Mouse (Mus musculus) embryo, embryonic 10.5 days (tissue): ENCODE measurements around the gene Dctpp1.
A peak's percentile ranks its signal among the peaks of the same experiment; 100 is the strongest.
"Not testable (repeated sequence)": the region's sequence is repeated elsewhere in the genome, so short reads cannot be mapped to it uniquely, and the experiment has no call there.

Experiments used
- DNase-seq: peaks from one replicate; pipeline ENCODE4 v3.0.0-alpha.2; 2015; ENCODE audit warnings: low spot score

Gene Dctpp1

DNA sequence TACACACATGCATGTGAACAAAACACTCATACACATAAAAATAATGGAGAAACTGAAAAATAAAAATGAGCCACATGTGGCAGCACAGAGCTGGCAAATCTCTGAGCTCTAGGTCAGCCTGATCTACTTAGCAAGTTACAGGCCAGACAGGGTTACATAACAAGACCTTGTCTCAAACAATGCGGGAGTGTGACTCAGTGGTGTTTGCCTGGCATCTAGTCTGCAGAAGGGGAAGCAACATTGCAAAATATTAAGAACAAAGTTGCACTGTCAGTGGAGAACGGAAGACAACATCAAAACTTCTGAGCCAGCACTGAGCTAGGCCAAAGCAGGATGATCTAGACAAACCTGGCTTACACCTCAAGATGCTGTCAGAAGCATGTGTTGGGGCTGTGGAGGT lies 9.7 kb upstream of the Dctpp1 start:
- DNase-seq: no peak

GRCm38 (mm10) chr7:127263526-127263925 lies 3.0 kb upstream of the Dctpp1 start:
- DNase-seq: no peak

DNA sequence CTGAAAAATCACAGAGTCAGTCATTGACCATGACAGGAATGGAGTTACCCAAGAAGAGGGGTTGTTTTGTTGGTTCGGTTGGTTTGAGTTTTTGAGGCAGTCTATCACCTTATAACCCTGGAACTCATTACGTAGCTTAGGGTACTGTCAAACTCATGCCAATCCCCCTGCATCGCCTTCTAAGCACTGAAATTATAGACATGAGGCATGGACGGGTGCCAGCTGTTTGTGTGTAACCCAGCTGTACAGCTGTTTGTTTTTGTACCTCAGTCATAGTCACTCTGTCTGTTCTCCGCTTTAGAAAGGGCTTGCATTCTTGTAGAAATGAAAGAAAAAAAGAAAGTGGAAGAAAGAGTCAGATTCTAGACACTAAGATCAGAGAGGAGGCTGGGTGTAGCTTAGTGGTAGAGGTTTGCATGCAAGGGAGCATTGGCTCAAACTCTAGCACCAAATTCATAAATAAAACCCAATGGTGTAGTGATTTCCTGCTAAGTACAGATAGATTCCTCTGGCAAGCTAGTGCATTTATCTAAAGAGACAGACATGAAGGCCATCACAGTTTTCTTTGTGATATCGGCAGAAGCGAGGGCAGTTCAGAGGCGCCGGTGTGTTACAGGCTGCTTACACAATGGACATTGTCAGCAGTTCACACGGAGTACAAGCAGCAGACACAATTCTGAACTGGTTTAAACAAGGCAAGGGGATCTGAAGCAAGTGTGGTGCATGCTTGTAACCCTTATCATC lies 1.9 kb upstream of the Dctpp1 start:
- no peak for DNase-seq

DNA sequence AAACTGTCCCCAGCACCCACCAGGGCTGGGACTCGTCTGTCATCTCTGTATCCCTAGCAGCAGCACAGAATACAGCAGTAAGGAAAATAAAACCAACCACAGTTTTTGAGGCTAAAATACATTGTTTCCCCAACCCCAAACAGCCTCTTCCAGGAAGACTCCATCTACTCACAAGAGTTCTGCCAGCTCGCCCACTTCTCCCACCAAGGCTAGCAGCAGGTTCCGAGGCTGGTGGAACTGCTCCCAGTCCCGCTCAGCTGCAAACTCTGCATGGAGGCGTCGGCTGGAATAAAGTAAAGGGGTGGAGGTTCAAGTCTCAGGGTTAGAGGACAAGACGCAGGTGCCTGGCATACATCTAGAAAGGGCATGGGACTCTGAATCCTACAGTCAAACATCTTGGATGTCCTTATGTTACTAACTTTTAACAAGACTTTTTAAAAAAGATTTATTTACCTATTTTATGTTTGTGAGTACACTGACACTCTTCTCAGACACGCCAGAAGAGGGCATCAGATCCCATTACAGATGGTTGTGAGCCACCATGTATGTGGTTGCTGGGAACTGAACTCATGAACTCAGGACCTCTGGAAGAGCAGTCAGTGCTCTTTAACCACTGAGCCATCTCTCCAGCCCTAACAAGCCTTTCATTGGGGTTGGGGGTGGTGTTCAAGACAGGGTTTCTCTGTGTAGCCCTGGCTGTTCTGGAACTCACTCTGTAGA lies 1.2 kb downstream of the Dctpp1 start:
- no peak for DNase-seq

DNA sequence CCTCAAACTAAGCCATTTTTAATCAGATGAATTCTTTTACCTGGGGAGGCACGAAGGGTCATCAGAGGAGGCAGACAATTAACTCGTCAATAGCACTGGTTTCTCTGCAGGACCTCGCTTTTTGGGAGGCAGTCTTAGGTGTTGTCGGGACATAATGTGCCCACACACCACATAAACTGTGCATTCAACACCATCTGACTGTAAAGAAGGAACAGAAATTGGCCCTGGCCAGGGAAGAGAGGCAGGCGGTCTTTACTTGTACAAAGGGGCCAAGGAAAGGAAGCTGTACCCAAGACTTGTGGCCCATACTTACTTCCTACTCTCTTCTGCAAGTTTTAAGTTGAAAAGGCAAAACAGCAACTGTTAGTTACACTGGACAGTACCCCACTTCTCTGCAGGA lies 4.0 kb downstream of the Dctpp1 start:
- DNase-seq: no peak

- DNase-seq: no peak
Observed at GRCm38 (mm10) chr7:127255965-127256364, 4.5 kb downstream of the Dctpp1 start.

DNA sequence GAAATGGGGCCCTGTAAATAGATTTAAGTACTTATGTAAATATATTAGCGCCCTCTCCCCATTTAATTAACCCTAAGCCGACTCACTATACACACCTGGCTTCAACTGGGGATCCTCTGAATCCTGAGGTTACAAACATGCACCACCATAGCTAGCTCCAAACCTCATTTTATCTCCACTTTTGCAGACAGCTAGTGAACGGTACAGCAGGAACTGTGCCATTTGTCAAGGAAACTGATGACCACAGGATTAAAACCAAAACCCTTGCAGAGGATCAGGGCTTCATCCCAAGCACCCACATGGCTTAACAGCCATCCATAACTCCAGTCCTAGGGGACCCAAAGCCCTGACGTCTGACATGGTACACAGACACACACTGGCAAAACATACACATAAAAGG lies 5.5 kb downstream of the Dctpp1 start:
- no peak for DNase-seq

DNA sequence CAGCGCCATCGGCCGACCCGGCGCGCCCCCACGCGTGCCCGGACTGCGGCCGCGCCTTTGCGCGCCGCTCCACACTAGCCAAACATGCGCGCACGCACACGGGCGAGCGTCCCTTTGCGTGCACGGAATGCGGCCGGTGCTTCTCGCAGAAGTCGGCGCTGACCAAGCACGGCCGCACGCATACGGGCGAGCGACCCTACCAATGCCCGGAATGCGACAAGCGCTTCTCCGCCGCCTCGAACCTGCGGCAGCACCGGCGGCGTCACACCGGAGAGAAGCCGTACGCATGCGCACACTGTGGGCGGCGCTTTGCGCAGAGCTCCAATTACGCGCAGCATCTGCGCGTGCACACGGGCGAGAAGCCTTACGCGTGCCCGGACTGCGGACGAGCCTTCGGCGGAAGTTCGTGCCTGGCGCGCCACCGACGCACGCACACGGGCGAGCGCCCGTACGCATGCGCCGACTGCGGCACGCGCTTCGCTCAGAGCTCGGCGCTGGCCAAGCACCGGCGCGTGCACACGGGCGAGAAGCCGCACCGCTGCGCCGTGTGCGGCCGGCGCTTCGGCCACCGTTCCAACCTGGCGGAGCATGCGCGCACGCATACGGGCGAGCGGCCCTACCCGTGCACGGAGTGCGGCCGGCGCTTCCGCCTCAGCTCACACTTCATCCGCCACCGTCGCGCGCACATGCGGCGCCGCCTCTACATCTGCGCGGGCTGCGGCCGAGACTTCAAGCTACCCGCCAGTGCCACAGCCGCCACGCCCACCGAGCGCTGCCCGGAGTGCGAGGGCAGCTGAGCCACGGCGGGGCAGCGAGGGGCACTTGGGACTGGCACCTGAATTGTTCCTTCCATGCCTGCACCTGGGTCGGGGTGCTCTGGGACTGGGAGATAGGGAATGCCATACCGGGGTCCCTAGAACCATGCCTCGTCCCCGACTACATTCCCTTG lies 6.4 kb downstream of the Dctpp1 start:
- DNase-seq: peak; percentile 97

GRCm38 (mm10) chr7:127253341-127253740 lies 7.2 kb downstream of the Dctpp1 start:
- no peak for DNase-seq

DNA sequence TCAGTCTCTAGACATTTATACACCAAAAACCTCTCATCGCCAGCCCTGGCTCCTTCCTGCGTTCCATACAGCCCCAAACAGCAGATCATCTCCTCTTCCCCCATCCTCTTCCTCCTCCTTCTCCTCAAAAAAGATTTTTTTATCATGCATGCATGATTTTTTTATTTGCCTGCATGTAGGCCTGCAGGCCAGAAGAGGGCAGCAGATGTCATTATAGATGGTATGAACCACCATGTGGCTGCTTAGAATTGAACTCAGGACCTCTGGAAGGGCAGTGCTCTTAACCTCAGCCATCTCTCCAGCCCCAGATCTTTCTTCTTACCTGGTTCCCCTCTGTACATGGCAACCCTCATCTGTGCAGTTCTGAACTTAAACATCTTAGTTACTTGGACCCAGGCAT lies 8.1 kb downstream of the Dctpp1 start:
- DNase-seq: peak; percentile 68

DNA sequence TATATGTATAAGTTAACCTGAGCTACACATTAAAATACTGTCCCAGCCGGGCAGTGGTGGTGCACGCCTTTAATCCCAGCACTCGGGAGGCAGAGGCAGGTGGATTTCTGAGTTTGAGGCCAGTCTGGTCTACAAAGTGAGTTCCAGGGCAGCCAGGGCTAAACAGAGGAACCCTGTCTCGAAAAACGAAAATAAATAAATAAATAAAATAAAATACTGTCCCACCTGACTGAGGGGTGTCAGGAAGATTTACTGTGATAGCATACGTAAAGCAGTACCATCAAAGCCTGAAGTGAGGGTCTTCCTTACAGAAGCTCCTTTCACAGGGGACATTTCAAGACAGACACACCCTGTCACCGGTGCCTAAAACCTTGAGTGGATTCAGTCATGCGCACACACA lies 10.0 kb downstream of the Dctpp1 start:
- not testable (repeated sequence) for DNase-seq

GRCm38 (mm10) chr7:127244658-127245510 lies 15.6 kb downstream of the Dctpp1 start:
- DNase-seq: no peak

- peak; percentile 98 for DNase-seq
Observed at GRCm38 (mm10) chr7:127243870-127244657, 16.4 kb downstream of the Dctpp1 start, which contains the start of gene Zfp771. TSS of gene Zfp771 (plus strand) at chr7:127244274.

DNA sequence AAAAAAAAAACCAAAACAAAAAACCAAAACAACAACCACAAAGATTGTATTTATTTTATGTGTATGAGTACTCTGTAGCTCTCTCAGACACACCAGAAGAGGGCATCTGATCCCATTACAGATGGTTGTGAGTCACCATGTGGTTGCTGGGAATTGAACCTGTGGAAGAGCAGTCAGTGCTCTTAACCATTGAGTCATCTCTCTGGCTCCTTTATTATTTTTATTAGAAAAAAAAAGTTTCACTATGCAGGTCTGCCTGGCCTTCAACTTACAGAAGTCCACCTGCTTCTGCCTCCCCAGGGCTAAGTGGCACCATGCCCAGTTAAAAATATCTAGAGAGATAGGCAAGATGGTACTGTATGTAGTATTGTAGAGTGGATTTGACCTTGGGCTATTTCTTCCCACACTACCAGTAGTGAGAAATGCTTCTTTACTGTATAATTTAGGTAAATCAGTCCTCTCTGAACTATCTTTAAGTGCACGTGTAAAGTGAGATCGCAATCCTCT lies 17.1 kb downstream of the Dctpp1 start:
- no peak for DNase-seq

- DNase-seq: no peak
Observed at GRCm38 (mm10) chr7:127234777-127235176, 25.7 kb downstream of the Dctpp1 start.

GRCm38 (mm10) chr7:127233765-127234164 lies 26.7 kb downstream of the Dctpp1 start:
- DNase-seq: no peak

GRCm38 (mm10) chr7:127233368-127233749 lies 27.1 kb downstream of the Dctpp1 start:
- DNase-seq: peak; percentile 70

GRCm38 (mm10) chr7:127232622-127233367 lies 27.7 kb downstream of the Dctpp1 start, which contains the start of the genes Zfp553 and Sept1:
TSS of gene Zfp553 (plus strand) at chr7:127233061.
TSS of gene Sept1 (minus strand) at chr7:127233130.
- peak; percentile 89 for DNase-seq

DNA sequence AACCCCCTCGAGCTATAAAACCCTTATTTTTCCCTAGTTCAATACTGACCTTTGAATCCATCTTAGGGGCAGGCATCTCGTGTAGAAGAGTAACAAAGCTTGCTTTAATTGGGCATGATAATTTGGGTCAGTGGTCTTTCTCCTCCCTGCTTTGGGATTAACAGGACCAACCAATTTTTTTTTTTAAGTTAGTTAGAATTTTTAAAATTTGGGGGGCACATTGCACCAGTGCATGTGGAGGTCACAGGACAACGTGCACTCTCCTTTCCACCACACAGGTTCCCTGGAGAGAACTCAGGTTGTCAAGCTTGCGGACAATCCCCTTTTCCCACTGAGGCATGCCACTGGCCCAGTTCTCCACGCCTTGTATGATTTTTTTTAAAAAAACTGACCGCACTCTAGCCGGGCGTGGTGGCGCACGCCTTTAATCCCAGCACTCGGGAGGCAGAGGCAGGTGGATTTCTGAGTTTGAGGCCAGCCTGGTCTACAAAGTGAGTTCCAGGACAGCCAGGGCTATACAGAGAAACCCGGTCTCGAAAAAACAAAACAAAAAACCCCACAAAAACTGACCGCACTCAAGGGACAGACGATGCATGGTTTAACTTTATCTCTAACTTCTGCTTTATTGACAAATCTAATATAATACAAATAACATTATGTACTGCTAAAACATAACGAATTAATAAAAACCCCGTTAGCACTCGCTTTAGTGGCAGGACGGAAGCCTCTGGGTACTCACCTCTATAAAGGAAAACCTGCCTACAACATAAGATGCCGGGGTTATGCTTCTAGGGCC lies 28.5 kb downstream of the Dctpp1 start:
- DNase-seq: peak; percentile 42
